Mouse (Mus musculus): ENCODE data around the gene Haus7. TPM values are rescaled to one million over a fixed set of nuclear protein-coding genes. Genes with fewer than 3 reads are reported as not detected.

Gene Haus7
- polyA plus RNA-seq (2017; shearing (Covaris generic)) = 10 to 100 TPM; 33.0 to 34.5 TPM

- ATAC-seq = peak; percentile 98
Observed at GRCm38 (mm10) chrX:73458877-73459392, at the start of gene Haus7. Gene Haus7, minus strand, starts transcription at chrX:73459044.

- no peak for ATAC-seq
Observed at GRCm38 (mm10) chrX:73506577-73506976, 47.7 kb upstream of the Haus7 start.

GRCm38 (mm10) chrX:73505130-73505735 lies 46.4 kb upstream of the Haus7 start:
- ATAC-seq = no peak

GRCm38 (mm10) chrX:73496746-73497145 lies 37.9 kb upstream of the Haus7 start:
- no peak for ATAC-seq

- ATAC-seq = peak; percentile 57
Observed at GRCm38 (mm10) chrX:73493567-73493966, 34.7 kb upstream of the Haus7 start.

GRCm38 (mm10) chrX:73490804-73491203 lies 32.0 kb upstream of the Haus7 start:
- no peak for ATAC-seq

GRCm38 (mm10) chrX:73490186-73490585 lies 31.3 kb upstream of the Haus7 start:
- ATAC-seq = no peak

GRCm38 (mm10) chrX:73486920-73487319 lies 28.1 kb upstream of the Haus7 start:
- ATAC-seq = no peak

GRCm38 (mm10) chrX:73484870-73485269 lies 26.0 kb upstream of the Haus7 start:
- no peak for ATAC-seq

- no peak for ATAC-seq
Observed at GRCm38 (mm10) chrX:73484076-73484475, 25.2 kb upstream of the Haus7 start.

GRCm38 (mm10) chrX:73483484-73483810 lies 24.6 kb upstream of the Haus7 start, which contains the start of gene Bgn:
Gene Bgn, plus strand, starts transcription at chrX:73483602.
- ATAC-seq = no peak

- no peak for ATAC-seq
Observed at GRCm38 (mm10) chrX:73482643-73483483, 24.0 kb upstream of the Haus7 start.

- no peak for ATAC-seq
Observed at GRCm38 (mm10) chrX:73480334-73480733, 21.5 kb upstream of the Haus7 start.

GRCm38 (mm10) chrX:73479656-73480055 lies 20.8 kb upstream of the Haus7 start:
- no peak for ATAC-seq

GRCm38 (mm10) chrX:73477500-73477899 lies 18.7 kb upstream of the Haus7 start:
- ATAC-seq = no peak

- ATAC-seq = no peak
Observed at GRCm38 (mm10) chrX:73476621-73477020, 17.8 kb upstream of the Haus7 start.

- ATAC-seq = no peak
Observed at GRCm38 (mm10) chrX:73475658-73476256, 16.9 kb upstream of the Haus7 start.

GRCm38 (mm10) chrX:73474340-73475165 lies 15.7 kb upstream of the Haus7 start:
- ATAC-seq = no peak

- no peak for ATAC-seq
Observed at GRCm38 (mm10) chrX:73471764-73472163, 12.9 kb upstream of the Haus7 start.

- no peak for ATAC-seq
Observed at GRCm38 (mm10) chrX:73468752-73469151, 9.9 kb upstream of the Haus7 start.

- no peak for ATAC-seq
Observed at GRCm38 (mm10) chrX:73468330-73468729, 9.5 kb upstream of the Haus7 start.

GRCm38 (mm10) chrX:73467446-73468241 lies 8.8 kb upstream of the Haus7 start:
- no peak for ATAC-seq

All from activated CD4-positive, CD25-positive, alpha-beta regulatory T cell, adult 4 months (primary cell).